Mouse (Mus musculus): ENCODE measurements at regions not wholly inside any gene's neighbourhood (a gene's known extent, or its start where the extent isn't known, plus 50 kb on each side); places are given as distances from the start of the nearest gene placed in this dataset.
A peak's percentile ranks its signal among the peaks of the same experiment; 100 is the strongest.

GRCm38 (mm10) chr3:149625497-149625896, 635.1 kb upstream of the Adgrl2 start:
- DNase-seq (ENCODE audit: low spot score in 2 of 2): no peak

GRCm38 (mm10) chr3:149625066-149625465, 634.7 kb upstream of the Adgrl2 start:
- DNase-seq (ENCODE audit: low spot score in 2 of 2): no peak

GRCm38 (mm10) chr3:149623851-149624532, 633.6 kb upstream of the Adgrl2 start:
- DNase-seq (ENCODE audit: low spot score in 2 of 2): peak in 1 of 2 experiments; percentile 15

- DNase-seq (ENCODE audit: low spot score in 2 of 2): no peak
Observed at GRCm38 (mm10) chr3:149603865-149604264, 613.5 kb upstream of the Adgrl2 start.

GRCm38 (mm10) chr3:149601276-149601675, 610.9 kb upstream of the Adgrl2 start:
- DNase-seq (ENCODE audit: low spot score in 2 of 2): no peak

GRCm38 (mm10) chr3:149594470-149594869, 604.1 kb upstream of the Adgrl2 start:
- DNase-seq (ENCODE audit: low spot score in 2 of 2): no peak

GRCm38 (mm10) chr3:149585769-149586168, 595.4 kb upstream of the Adgrl2 start:
- no peak for DNase-seq (ENCODE audit: low spot score in 2 of 2)

GRCm38 (mm10) chr3:149581141-149581540, 590.8 kb upstream of the Adgrl2 start:
- no peak for DNase-seq (ENCODE audit: low spot score in 2 of 2)

GRCm38 (mm10) chr3:149575678-149576077, 585.3 kb upstream of the Adgrl2 start:
- no peak for DNase-seq (ENCODE audit: low spot score in 2 of 2)

- no peak for DNase-seq (ENCODE audit: low spot score in 2 of 2)
Observed at GRCm38 (mm10) chr3:149566853-149567252, 576.5 kb upstream of the Adgrl2 start.

GRCm38 (mm10) chr3:149550231-149550951, 560.0 kb upstream of the Adgrl2 start:
- DNase-seq (ENCODE audit: low spot score in 2 of 2): no peak

- peak in 1 of 2 experiments; percentile 32 for DNase-seq (ENCODE audit: low spot score in 2 of 2)
Observed at GRCm38 (mm10) chr3:149547045-149547444, 556.7 kb upstream of the Adgrl2 start.

GRCm38 (mm10) chr3:149546256-149546655, 555.9 kb upstream of the Adgrl2 start:
- DNase-seq (ENCODE audit: low spot score in 2 of 2): no peak

- no peak for DNase-seq (ENCODE audit: low spot score in 2 of 2)
Observed at GRCm38 (mm10) chr3:149534183-149534582, 543.8 kb upstream of the Adgrl2 start.

GRCm38 (mm10) chr3:149530026-149530607, 539.8 kb upstream of the Adgrl2 start:
- no peak for DNase-seq (ENCODE audit: low spot score in 2 of 2)

GRCm38 (mm10) chr3:149526509-149526908, 536.2 kb upstream of the Adgrl2 start:
- no peak for DNase-seq (ENCODE audit: low spot score in 2 of 2)

- no peak for DNase-seq (ENCODE audit: low spot score in 2 of 2)
Observed at GRCm38 (mm10) chr3:149519575-149519929, 529.2 kb upstream of the Adgrl2 start.

GRCm38 (mm10) chr3:149518928-149519574, 528.7 kb upstream of the Adgrl2 start:
- no peak for DNase-seq (ENCODE audit: low spot score in 2 of 2)

GRCm38 (mm10) chr3:149517537-149517936, 527.2 kb upstream of the Adgrl2 start:
- DNase-seq (ENCODE audit: low spot score in 2 of 2): no peak

GRCm38 (mm10) chr3:149509178-149509577, 518.8 kb upstream of the Adgrl2 start:
- DNase-seq (ENCODE audit: low spot score in 2 of 2): no peak

GRCm38 (mm10) chr3:149508671-149509070, 518.3 kb upstream of the Adgrl2 start:
- no peak for DNase-seq (ENCODE audit: low spot score in 2 of 2)

GRCm38 (mm10) chr3:149505692-149506091, 515.3 kb upstream of the Adgrl2 start:
- DNase-seq (ENCODE audit: low spot score in 2 of 2): no peak
